Mouse (Mus musculus) hindbrain, embryonic 15.5 days (tissue): ENCODE results near the gene Galc. TPM values are rescaled to one million over a fixed set of nuclear protein-coding genes. Genes with fewer than 3 reads are reported as not detected.

Source experiments
- ATAC-seq: fragments of 200-750 bp; cut with Nextera tagmentation; 2 replicates; pipeline ENCODE4 v1.8.0; 2017; ENCODE audit warnings: low read depth, moderate number of reproducible peaks, moderate TSS enrichment; ENCODE audit not compliant: low FRiP score
- H3K27ac ChIP-seq: fragments of 300-500 bp; sonication (generic); replicated peaks from 2 replicates; pipeline ENCODE4 v1.5.1; 2015; ENCODE audit warnings: mild to moderate bottlenecking, inconsistent platforms
- H3K27me3 ChIP-seq: fragments of 300-500 bp; sonication (generic); 2 replicates; pipeline ENCODE4 v1.6.1; 2015; ENCODE audit warnings: control low read depth, inconsistent platforms
- H3K36me3 ChIP-seq: fragments of 300-500 bp; sonication (generic); 2 replicates; pipeline ENCODE4 v1.6.1; 2015; ENCODE audit warnings: control low read depth, inconsistent platforms
- H3K4me1 ChIP-seq: fragments of 300-500 bp; sonication (generic); replicated peaks from 2 replicates; pipeline ENCODE4 v1.6.1; 2015; ENCODE audit warnings: control low read depth, inconsistent platforms
- H3K4me2 ChIP-seq: fragments of 300-500 bp; sonication (generic); 2 replicates; pipeline ENCODE4 v1.6.1; 2015; ENCODE audit warnings: moderate library complexity, mild to moderate bottlenecking, inconsistent platforms
- H3K4me3 ChIP-seq: fragments of 300-500 bp; sonication (generic); 2 replicates; pipeline ENCODE4 v1.5.1; 2015; ENCODE audit warnings: mild to moderate bottlenecking, inconsistent platforms
- H3K9ac ChIP-seq: fragments of 300-500 bp; sonication (generic); 2 replicates; pipeline ENCODE4 v1.6.1; 2015; ENCODE audit warnings: inconsistent platforms
- H3K9me3 ChIP-seq: fragments of 300-500 bp; sonication (generic); 2 replicates; pipeline ENCODE4 v1.6.1; 2016; ENCODE audit warnings: control low read depth, inconsistent platforms
- WGBS: fragments of 180-500 bp; shearing (Covaris S2); methylation state at CpG from one replicate; pipeline ENCODE4 v1.1.7; 2015; 5-methylcytosine and 5-hydroxymethylcytosine counted together
- polyA plus RNA-seq: library from polyadenylated mRNA; unstranded; fragments of >200 nt; fragmentation: Nextera tagmentation; extraction: Ambion mirVana; gene quantifications from 2 replicates; pipeline ENCODE4 v1.2.1, GENCODE M21; 2015

Gene Galc
- polyA plus RNA-seq, 1 experiment from 2014 or later = 10.8 TPM

GRCm38 (mm10) chr12:98272433-98272832 lies 13.2 kb upstream of the Galc start:
- Histone ChIP-seq H3K4me1 (no peaks in the 10 kb centered on the region), H3K9me3 (no peaks in the 10 kb centered on the region), H3K4me2 (no peak overlapping the region), H3K27ac (no peak overlapping the region), H3K4me3 (no peak overlapping the region), H3K9ac (no peak overlapping the region), H3K27me3 (no peaks in the 10 kb centered on the region), H3K36me3 (no peaks in the 10 kb centered on the region)
- WGBS = 66% methylated on average over 7 of the region's 7 CpGs
- no peak for ATAC-seq

GRCm38 (mm10) chr12:98270810-98271566 lies 11.7 kb upstream of the Galc start:
- H3K9ac ChIP-seq = no peak overlapping the region
- ATAC-seq = no peak
- H3K27me3 ChIP-seq = no peaks in the 10 kb centered on the region
- no peaks in the 10 kb centered on the region for H3K4me1 ChIP-seq
- no peak overlapping the region for H3K4me2 ChIP-seq
- WGBS = 46% methylated on average over 12 of the region's 12 CpGs
- H3K4me3 ChIP-seq = no peak overlapping the region
- no peaks in the 10 kb centered on the region for H3K9me3 ChIP-seq
- H3K36me3 ChIP-seq = no peaks in the 10 kb centered on the region
- no peak overlapping the region for H3K27ac ChIP-seq

GRCm38 (mm10) chr12:98269791-98270745 lies 10.8 kb upstream of the Galc start:
- no peaks in the 10 kb centered on the region for H3K36me3 ChIP-seq
- 71% methylated on average over 17 of the region's 17 CpGs for WGBS
- H3K4me1 ChIP-seq = no peaks in the 10 kb centered on the region
- no peak overlapping the region for H3K4me3 ChIP-seq
- ATAC-seq = no peak
- H3K9me3 ChIP-seq = no peaks in the 10 kb centered on the region
- no peak overlapping the region for H3K27ac ChIP-seq
- H3K9ac ChIP-seq = no peak overlapping the region
- no peaks in the 10 kb centered on the region for H3K27me3 ChIP-seq
- H3K4me2 ChIP-seq = 0 out of 2 replicates have a peak overlapping the region, but pooled peaks have one; percentile 12

DNA sequence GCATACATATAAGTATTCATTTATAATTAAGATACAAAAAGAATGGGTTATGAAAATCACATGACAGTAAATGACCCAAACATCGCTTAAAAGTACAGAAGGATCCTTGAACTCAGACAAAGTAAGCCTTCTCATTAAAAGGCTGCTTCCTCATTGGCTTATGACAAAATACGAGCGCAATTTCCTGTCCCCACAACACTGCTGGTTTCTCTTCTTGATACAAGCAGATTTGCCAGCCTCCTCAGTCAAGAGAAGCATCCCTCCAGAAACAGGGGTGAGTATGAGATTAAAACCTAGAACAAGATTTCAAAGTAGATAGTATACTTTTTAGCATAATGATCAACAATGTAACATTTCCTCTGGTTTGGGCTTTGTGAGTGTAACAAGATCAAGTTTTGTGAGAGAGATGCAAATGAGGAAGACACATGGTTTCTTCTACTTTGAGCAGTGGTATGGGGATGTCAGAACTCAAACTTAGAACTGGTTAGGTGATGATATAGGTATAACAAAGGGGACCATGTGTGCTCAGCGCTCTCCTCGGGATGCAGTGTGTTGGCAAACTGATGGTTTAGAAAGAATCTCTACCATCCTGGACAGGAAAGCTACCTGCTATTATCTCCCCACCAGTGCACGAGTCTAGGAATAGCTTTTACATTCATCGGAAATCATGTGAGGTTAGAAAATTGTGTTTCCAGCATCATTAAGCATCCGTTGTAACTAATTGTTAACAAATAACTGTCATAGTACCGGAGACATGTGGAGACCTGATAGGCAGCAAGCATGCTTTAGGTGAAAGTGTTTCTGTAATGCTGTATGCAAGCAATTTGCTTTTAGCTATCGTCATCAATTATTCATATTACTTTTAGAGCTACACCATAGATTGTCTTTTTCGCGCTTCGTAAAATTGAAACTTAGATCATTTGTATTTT lies 9.4 kb upstream of the Galc start, which contains the start of gene Gpr65:
Gene Gpr65, plus strand, starts transcription at position 195 of the 929 bp plus-strand sequence.
- 84% methylated on average over 13 of the region's 13 CpGs for WGBS
- H3K9me3 ChIP-seq = no peaks in the 10 kb centered on the region
- H3K27me3 ChIP-seq = no peaks in the 10 kb centered on the region

DNA sequence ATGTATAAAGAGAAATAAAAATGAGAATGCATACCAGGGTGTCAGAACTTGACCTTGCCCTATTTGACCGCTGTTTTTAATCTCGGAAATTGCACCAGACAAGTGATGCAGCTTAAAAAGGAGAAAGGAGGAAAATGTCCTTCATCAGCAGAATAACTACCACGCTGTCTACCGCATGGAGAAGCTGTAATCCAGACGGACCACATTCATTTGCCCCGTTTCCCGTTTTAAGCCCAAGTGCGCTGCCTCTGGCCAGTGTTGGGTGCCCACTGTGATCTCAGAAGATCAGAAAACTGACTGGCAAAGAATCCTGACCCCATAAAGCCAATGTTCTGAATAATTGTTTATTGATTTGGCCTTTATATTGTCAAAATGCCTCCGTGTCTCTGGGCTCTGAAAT lies 6.4 kb upstream of the Galc start:
- H3K27me3 ChIP-seq = no peaks in the 10 kb centered on the region
- WGBS = 82% methylated on average over 9 of the region's 9 CpGs
- no peaks in the 10 kb centered on the region for H3K9me3 ChIP-seq
- no peaks in the 10 kb centered on the region for H3K36me3 ChIP-seq
- no peaks in the 10 kb centered on the region for H3K4me1 ChIP-seq
- H3K27ac ChIP-seq = no peak overlapping the region
- no peak overlapping the region for H3K4me3 ChIP-seq
- H3K9ac ChIP-seq = no peak overlapping the region
- H3K4me2 ChIP-seq = no peak overlapping the region
- no peak for ATAC-seq

More for the DNA sequence above, 9.4 kb upstream of the Galc start, which contains the start of gene Gpr65:
- H3K4me2 ChIP-seq = no peak within 1 kb of the TSS
- no peak for ATAC-seq
- no peak within 1 kb of the TSS for H3K27ac ChIP-seq
- H3K4me3 ChIP-seq = no peak within 1 kb of the TSS
- H3K36me3 ChIP-seq = no peaks in the 10 kb centered on the region
- H3K9ac ChIP-seq = no peak within 1 kb of the TSS
- H3K4me1 ChIP-seq = no peaks in the 10 kb centered on the region

DNA sequence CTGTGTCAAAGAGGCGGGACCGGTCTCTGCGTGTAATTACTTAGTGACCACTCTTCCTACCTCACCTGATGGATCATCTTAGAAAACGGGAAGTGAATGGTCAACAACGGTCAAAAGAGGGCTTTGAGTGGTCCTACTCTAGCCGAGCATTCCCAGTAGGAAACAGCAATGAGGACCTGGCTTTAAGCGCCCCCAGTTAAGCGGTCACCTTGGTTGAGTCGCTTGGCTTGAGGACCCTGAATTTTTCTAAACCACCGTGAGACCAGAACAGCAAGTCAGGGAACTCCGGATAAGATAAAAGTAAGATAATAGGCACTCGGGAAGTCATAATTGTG lies 226 bp upstream of the Galc start:
- peaks cover 12% of the 10 kb centered on the region for H3K4me1 ChIP-seq
- H3K4me2 ChIP-seq = peak overlapping the region; percentile 60
- ATAC-seq = no peak; the same call in 1 of the 2 replicates
- H3K36me3 ChIP-seq = no peaks in the 10 kb centered on the region
- H3K9ac ChIP-seq = peak overlapping the region; percentile 83
- peak overlapping the region; percentile 97 for H3K27ac ChIP-seq
- H3K9me3 ChIP-seq = no peaks in the 10 kb centered on the region
- H3K4me3 ChIP-seq = peak overlapping the region; percentile 78
- 5% methylated on average over 12 of the region's 12 CpGs for WGBS
- no peaks in the 10 kb centered on the region for H3K27me3 ChIP-seq

- no peak for ATAC-seq
- Histone ChIP-seq H3K4me2 (peak overlapping the region; percentile 60), H3K27ac (peak overlapping the region; percentile 97), H3K4me1 (peaks cover 12% of the 10 kb centered on the region), H3K4me3 (peak overlapping the region; percentile 78), H3K9me3 (no peaks in the 10 kb centered on the region), H3K9ac (peak overlapping the region; percentile 83), H3K27me3 (no peaks in the 10 kb centered on the region), H3K36me3 (no peaks in the 10 kb centered on the region)
- under 1% methylated on average over 8 of the region's 8 CpGs for WGBS
Observed at GRCm38 (mm10) chr12:98258371-98258844, 851 bp downstream of the Galc start.

DNA sequence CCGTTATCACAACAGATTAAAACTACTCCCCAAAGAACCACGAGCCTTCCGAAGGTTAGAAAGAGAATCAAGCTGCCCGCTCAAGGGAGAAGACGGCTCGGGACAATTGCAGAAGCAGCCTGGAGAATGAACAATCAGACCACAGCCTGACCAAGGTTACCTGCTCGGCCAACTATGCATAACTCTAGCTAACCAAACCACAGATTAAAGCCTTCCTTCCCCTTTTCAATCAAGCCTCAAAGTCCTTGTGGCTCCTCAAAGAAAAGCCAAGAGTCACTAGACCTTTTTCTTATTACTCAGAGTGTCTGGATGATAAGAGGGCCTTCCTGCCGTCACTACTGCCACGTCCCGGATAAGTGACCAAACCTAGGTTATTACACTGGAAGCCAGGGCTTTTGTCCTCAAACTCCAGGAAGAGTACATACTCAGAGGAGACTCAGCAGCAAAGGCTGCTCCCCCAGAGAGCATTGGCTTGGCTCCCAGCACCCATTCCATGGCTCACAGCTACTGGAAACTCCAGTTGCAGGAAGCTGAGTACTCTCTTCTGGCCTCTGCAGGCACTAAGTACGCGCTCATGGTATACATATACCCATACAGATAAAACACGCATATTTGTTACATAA lies 3.8 kb downstream of the Galc start:
- Histone ChIP-seq H3K27ac (no peak overlapping the region), H3K9ac (no peak overlapping the region), H3K27me3 (no peaks in the 10 kb centered on the region), H3K9me3 (no peaks in the 10 kb centered on the region), H3K36me3 (no peaks in the 10 kb centered on the region), H3K4me3 (no peak overlapping the region), H3K4me2 (no peak overlapping the region), H3K4me1 (peaks cover 12% of the 10 kb centered on the region)
- WGBS = 88% methylated on average over 13 of the region's 13 CpGs
- ATAC-seq = no peak

DNA sequence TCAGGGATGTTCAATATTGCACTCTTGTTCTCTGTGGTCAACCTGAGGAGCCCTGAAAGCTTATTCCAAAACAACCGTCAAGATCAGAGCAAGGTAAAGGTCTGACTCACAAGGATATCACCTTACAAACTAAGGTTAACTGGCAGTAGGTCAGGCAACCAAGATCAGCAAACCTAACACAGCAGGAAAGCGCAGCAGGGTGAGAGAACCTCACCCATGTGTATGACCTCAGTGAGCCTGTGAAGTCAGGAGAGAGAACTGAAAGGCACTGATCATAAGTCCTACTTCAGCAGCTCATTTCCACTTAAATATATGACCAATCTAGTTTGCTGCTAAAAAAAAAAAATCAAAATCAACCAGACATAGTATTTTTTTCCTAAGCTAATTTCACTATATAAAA lies 6.8 kb downstream of the Galc start:
- peaks cover 5% of the 10 kb centered on the region for H3K36me3 ChIP-seq
- WGBS = 87% methylated on average over 2 of the region's 2 CpGs
- no peak overlapping the region for H3K9ac ChIP-seq
- H3K4me3 ChIP-seq = no peak overlapping the region
- H3K4me2 ChIP-seq = no peak overlapping the region
- no peaks in the 10 kb centered on the region for H3K27me3 ChIP-seq
- ATAC-seq = no peak
- no peaks in the 10 kb centered on the region for H3K9me3 ChIP-seq
- peaks cover 4% of the 10 kb centered on the region for H3K4me1 ChIP-seq
- no peak overlapping the region for H3K27ac ChIP-seq

DNA sequence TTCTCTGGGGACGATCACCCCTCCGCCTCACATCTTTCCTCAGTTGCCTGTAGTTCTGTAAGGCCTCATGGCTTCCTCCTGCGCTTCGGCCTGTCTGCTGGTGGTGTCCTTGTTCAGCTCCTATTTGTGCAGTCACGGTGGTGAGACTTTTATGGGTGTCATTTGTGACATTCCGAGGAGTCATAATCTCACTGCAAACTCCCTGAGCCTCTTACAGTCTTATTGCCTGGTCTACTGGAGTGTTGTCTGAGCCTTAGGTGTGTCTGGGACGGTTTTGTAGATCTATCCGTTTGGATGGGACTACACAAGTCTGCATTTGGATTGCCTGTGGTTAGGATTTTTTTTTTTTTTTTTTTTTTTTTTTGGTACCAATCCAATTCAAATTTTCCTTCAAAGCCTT lies 8.9 kb downstream of the Galc start:
- WGBS = 95% methylated on average over 8 of the region's 8 CpGs
- ATAC-seq = no peak
- H3K4me2 ChIP-seq = no peak overlapping the region
- peaks cover 5% of the 10 kb centered on the region for H3K36me3 ChIP-seq
- no peak overlapping the region for H3K4me3 ChIP-seq
- no peak overlapping the region for H3K27ac ChIP-seq
- H3K27me3 ChIP-seq = no peaks in the 10 kb centered on the region
- H3K9ac ChIP-seq = no peak overlapping the region
- H3K4me1 ChIP-seq = no peaks in the 10 kb centered on the region
- H3K9me3 ChIP-seq = no peaks in the 10 kb centered on the region

- Histone ChIP-seq H3K4me2 (no peak overlapping the region), H3K27me3 (no peaks in the 10 kb centered on the region), H3K36me3 (peaks cover 5% of the 10 kb centered on the region), H3K4me3 (no peak overlapping the region), H3K9ac (no peak overlapping the region), H3K4me1 (no peaks in the 10 kb centered on the region), H3K9me3 (no peaks in the 10 kb centered on the region), H3K27ac (no peak overlapping the region)
- 88% methylated on average over 3 of the region's 3 CpGs for WGBS
- ATAC-seq = no peak
Observed at GRCm38 (mm10) chr12:98249671-98250070, 9.6 kb downstream of the Galc start.
